Mouse (Mus musculus): ENCODE results near the gene Zglp1.
A peak's percentile ranks its signal among the peaks of the same experiment; 100 is the strongest.

Zglp1 gene

GRCm38 (mm10) chr9:21026849-21027248 is 40.0 kb downstream of the Zglp1 start:
- DNase-seq (ENCODE audit: low read depth), result no peak

GRCm38 (mm10) chr9:21025258-21025810 is 41.6 kb downstream of the Zglp1 start:
- DNase-seq (ENCODE audit: low read depth), result no peak

DNA sequence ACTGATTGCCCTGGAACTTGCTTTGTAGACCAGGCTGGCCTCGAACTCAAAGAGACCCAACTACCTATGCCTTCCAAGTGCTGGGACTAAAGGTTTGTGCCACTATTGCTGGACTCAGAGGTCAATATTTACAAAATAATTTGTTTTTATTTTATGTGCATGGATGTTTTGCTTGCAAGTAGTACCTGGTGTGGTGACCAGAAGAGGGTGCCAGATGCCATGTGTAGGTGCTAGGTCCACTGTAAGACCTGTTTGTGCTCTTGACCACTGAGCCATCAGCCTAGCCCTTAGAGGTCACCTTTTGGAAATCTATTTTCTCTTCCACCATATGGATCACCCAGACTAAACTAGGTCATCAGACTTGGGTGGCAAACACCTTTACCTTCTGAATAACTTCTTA is 44.2 kb downstream of the Zglp1 start:
- no peak for DNase-seq (ENCODE audit: low read depth)

- no peak for DNase-seq (ENCODE audit: low read depth)
Observed at GRCm38 (mm10) chr9:21022288-21022687, 44.6 kb downstream of the Zglp1 start.

DNA sequence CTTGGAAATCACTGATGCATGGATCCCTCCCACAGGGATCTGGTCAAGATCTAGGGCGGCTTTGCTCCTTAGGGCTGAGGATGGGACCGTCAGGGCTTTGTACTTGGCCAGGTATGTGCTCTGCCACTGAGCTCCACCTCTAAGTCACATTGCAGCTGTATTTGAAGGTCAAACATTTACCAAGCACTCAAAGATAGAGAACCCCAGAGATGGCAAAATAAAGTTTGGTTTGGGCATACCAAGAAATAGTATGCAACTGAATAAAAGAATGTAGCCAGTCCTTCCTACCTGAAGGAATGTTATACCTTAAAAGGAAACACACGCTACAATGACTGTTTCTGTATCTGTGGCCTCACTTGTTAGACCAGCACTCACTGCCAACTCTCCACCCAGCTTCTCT is 45.5 kb downstream of the Zglp1 start:
- DNase-seq (ENCODE audit: low read depth), result no peak

DNA sequence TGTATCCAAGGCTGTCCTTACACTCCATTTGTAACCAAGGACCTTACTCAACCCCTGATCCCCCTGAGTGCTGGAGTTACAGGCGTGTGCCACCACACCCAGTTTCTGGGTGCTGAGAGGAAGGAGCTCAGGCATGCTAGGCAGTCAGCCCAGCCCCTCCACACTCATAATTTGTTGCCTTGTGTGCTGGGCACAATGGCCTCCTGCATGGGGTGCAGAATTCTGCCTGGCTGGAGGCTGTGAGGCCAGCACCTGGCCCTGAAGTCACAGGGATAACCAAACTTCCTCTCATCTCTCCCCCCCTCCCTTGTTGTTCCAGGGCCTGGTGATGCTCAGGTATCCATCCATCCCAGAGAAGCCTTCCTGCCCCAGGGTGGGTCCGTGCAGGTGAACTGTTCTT is 48.3 kb downstream of the Zglp1 start:
- no peak for DNase-seq (ENCODE audit: low read depth)

- DNase-seq (ENCODE audit: low read depth), result no peak
Observed at GRCm38 (mm10) chr9:21017177-21017575, 49.7 kb downstream of the Zglp1 start.

DNA sequence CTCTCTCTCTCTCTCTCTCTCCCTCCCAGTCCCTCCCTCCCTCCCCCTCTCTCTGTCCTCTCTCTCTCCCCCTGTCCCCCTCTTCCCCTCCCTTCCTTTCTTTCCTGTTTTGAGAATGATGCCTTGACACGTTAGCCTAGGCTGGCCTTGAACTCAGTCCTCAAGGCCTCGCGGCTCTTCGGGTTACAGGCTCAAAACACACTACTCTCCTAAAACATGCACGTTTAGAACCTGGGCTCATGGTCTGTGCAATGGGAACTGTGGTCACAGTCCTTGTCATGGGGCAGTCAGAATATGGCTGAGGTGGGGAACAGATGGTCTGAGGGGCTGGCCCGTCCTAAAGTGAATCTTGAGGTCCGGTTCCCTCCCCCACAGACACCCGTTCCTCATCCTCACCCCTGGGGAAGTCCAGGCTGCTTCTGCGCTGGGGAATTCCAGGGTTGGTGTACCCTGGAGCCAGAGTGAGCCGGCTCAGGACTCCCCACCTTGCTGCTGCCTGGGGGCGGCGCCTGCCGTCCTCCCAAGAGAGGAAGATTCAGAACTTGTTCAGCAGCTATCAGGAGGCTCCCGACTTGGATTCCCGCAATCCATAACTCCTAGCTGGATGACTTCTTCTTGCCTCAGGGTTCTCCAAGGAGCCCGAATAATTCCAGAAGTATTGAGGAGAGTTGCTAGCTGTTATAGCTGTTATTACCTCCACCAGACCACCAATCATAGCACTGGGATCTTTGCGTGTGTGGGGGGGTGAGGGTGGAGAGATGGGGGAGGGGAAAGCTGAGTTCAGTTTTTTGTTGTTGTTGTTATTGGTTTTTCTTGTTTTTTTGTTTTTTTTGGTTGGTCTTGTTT is 50.3 kb downstream of the Zglp1 start:
- DNase-seq (ENCODE audit: low read depth), result peak; percentile 48

GRCm38 (mm10) chr9:21015571-21016130 is 51.2 kb downstream of the Zglp1 start, which contains the start of gene Icam1:
Gene Icam1, plus strand, starts transcription at chr9:21015985.
- DNase-seq (ENCODE audit: low read depth), result peak; percentile 75

- DNase-seq (ENCODE audit: low read depth), result peak; percentile 54
Observed at GRCm38 (mm10) chr9:21014691-21015570, 52.0 kb downstream of the Zglp1 start.
